ENCODE assay signal across 22 mouse cellular contexts in the genomic region with DNA sequence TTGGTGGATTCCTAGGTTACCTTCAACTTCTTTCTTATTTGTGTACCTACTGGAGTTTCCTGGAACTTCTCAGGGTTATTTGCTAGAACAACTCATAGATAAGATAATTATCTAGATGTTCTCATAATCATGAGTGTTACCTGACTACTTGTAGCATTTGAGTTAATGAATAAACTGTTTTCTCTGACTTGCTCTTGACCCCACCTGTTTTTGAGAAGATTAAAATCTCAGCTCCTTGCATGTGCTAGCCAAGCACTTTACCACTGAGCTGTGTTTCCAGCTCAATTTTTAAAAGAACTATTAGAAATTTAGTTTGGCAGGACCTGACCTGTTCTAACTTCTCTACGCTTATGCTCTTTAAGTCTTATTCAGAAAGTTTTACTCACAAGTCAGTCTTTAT. TPM values are rescaled to one million over a fixed set of nuclear protein-coding genes. Genes with fewer than 3 reads are reported as not detected.
DNase-seq lines count a peak whose midpoint lies in the region; ATAC-seq and TF ChIP-seq lines count a peak whose summit lies in the region.
"Had no signal": no experiment of that assay in that cellular context is flagged by ENCODE, and none has a peak within 500 bp of the region (broad histone marks: within the 10 kb centered on the region; RNA-seq: fewer than 3 reads in every experiment).

No protein-coding gene starts in this region.

- 52% methylated on average over 1 of the region's 1 CpGs for WGBS in kidney, adult 2 months
- WGBS in kidney, embryonic 16.5 days = 76% methylated on average over 1 of the region's 1 CpGs
- 94% methylated on average over 1 of the region's 1 CpGs for WGBS in intestine, embryonic 16.5 days

- no peaks in the 10 kb centered on the region for H3K9me3 ChIP-seq in kidney, embryonic 16.5 days (ENCODE audit: low read length)
- H3K9me3 ChIP-seq in intestine, embryonic 16.5 days (ENCODE audit: control insufficient read depth, low read length) = no peaks in the 10 kb centered on the region
- H3K9me3 ChIP-seq: embryonic facial prominence, embryonic 13.5 days; embryonic facial prominence, embryonic 15.5 days; forebrain, embryonic 10.5 days; forebrain, embryonic 12.5 days had no signal

- 0 out of 2 replicates have a peak overlapping the region, but pooled peaks have one; percentile 31 for H3K27ac ChIP-seq in kidney, adult 2 months (ENCODE audit: insufficient read depth, low read depth, low read length)
- H3K27ac ChIP-seq in kidney, embryonic 16.5 days (ENCODE audit: low read length) = no peak overlapping the region
- no peak overlapping the region for H3K27ac ChIP-seq in intestine, embryonic 16.5 days (ENCODE audit: low read length)
- H3K27ac ChIP-seq: embryonic facial prominence, embryonic 13.5 days; embryonic facial prominence, embryonic 15.5 days; forebrain, embryonic 10.5 days; forebrain, embryonic 12.5 days had no signal

- H3K9ac ChIP-seq in kidney, embryonic 16.5 days (replicated peaks; ENCODE audit: low read length) = no peak overlapping the region
- H3K9ac ChIP-seq in intestine, embryonic 16.5 days (ENCODE audit: low read depth, low read length) = no peak overlapping the region
- H3K9ac ChIP-seq: embryonic facial prominence, embryonic 13.5 days; embryonic facial prominence, embryonic 15.5 days; forebrain, embryonic 12.5 days had no signal

- no peak for ATAC-seq in kidney, embryonic 16.5 days (ENCODE audit: low FRiP score, low TSS enrichment)
- peak; percentile 23; the same call in 1 of the 2 replicates for ATAC-seq in intestine, embryonic 16.5 days
- ATAC-seq: forebrain, embryonic 14.5 days had no signal

- no peak for TF ChIP-seq POLR2A in kidney, adult 2 months (IDR thresholded peaks at IDR 0.05; ENCODE audit: low read depth, low read length)

- TF ChIP-seq CTCF in kidney, adult 2 months (conservative IDR thresholded peaks at IDR 0.05; ENCODE audit: insufficient read depth, insufficient read length, low read depth, low read length) = no peak

- no peak overlapping the region for H3K4me3 ChIP-seq in kidney, adult 2 months (ENCODE audit: insufficient read depth, low read depth, low read length)
- no peak overlapping the region for H3K4me3 ChIP-seq in kidney, embryonic 16.5 days (ENCODE audit: low read length)
- no peak overlapping the region for H3K4me3 ChIP-seq in intestine, embryonic 16.5 days (ENCODE audit: low read length)
- H3K4me3 ChIP-seq: embryonic facial prominence, embryonic 13.5 days; embryonic facial prominence, embryonic 15.5 days; erythroblast, embryonic 14.5 days; forebrain, embryonic 10.5 days; forebrain, embryonic 12.5 days had no signal

- no peak overlapping the region for H3K4me2 ChIP-seq in kidney, embryonic 16.5 days (replicated peaks; ENCODE audit: low read depth, low read length)
- no peak overlapping the region for H3K4me2 ChIP-seq in intestine, embryonic 16.5 days (ENCODE audit: low read depth, low read length)
- H3K4me2 ChIP-seq: embryonic facial prominence, embryonic 13.5 days; embryonic facial prominence, embryonic 15.5 days; forebrain, embryonic 12.5 days had no signal

- H3K27me3 ChIP-seq in kidney, adult 2 months (replicated peaks; ENCODE audit: control insufficient read depth, insufficient read depth, low read length) = no peaks in the 10 kb centered on the region
- no peaks in the 10 kb centered on the region for H3K27me3 ChIP-seq in kidney, embryonic 16.5 days (ENCODE audit: insufficient read depth, low read length)
- no peaks in the 10 kb centered on the region for H3K27me3 ChIP-seq in intestine, embryonic 16.5 days (replicated peaks; ENCODE audit: control insufficient read depth, insufficient read depth, low read length)
- H3K27me3 ChIP-seq: embryonic facial prominence, embryonic 13.5 days; embryonic facial prominence, embryonic 15.5 days; forebrain, embryonic 12.5 days had no signal

- H3K4me1 ChIP-seq in kidney, adult 2 months (ENCODE audit: control insufficient read depth, insufficient read depth, low read length) = peaks cover 19% of the 10 kb centered on the region; the same call in 1 of the 2 replicates
- H3K4me1 ChIP-seq in kidney, embryonic 16.5 days (ENCODE audit: insufficient read depth, low read length) = no peaks in the 10 kb centered on the region
- H3K4me1 ChIP-seq in intestine, embryonic 16.5 days (ENCODE audit: control insufficient read depth, insufficient read depth, low read length) = 0 out of 2 replicates have a peak, but pooled peaks cover 2% of the 10 kb centered on the region
- H3K4me1 ChIP-seq: embryonic facial prominence, embryonic 13.5 days; embryonic facial prominence, embryonic 15.5 days; forebrain, embryonic 10.5 days; forebrain, embryonic 12.5 days had no signal

- H3K36me3 ChIP-seq in kidney, adult 2 months (ENCODE audit: control insufficient read depth, insufficient read depth, low read length) = no peaks in the 10 kb centered on the region
- no peaks in the 10 kb centered on the region for H3K36me3 ChIP-seq in kidney, embryonic 16.5 days (ENCODE audit: insufficient read depth, low read length)
- H3K36me3 ChIP-seq in intestine, embryonic 16.5 days (ENCODE audit: control insufficient read depth, insufficient read depth, low read length) = no peaks in the 10 kb centered on the region
- H3K36me3 ChIP-seq: embryonic facial prominence, embryonic 13.5 days; embryonic facial prominence, embryonic 15.5 days; forebrain, embryonic 10.5 days; forebrain, embryonic 12.5 days had no signal

- peak; percentile 58 for DNase-seq in kidney, adult 2 months
- no peak for DNase-seq in kidney, adult 11 months
- DNase-seq in kidney, postnatal 14 days = peak; percentile 16
- DNase-seq in lung, postnatal 14 days = no peak
- DNase-seq: adrenal gland, adult 2 months; adrenal gland, postnatal 10 days; adrenal gland, postnatal 25 days; cerebellum, adult 11 months; cerebellum, adult 18-20 months; cerebellum, adult 8-10 months; cerebellum, adult 9-11 months; cerebellum, postnatal 14 days; cerebellum, postnatal 36 days; embryo, embryonic 11 days had no signal

RNA-seq across cellular contexts. Expression of gene Tanc2, which starts 36.4 kb away (rescaled TPM):
- polyA plus RNA-seq in kidney, adult 2 months (2012; rRNA removed) = 19.0 and 20.5 TPM in 2 replicates
- 7.1 and 9.3 TPM in 2 replicates for polyA plus RNA-seq in kidney, embryonic 16.5 days (2015; fragmentation: Nextera tagmentation; extraction: Ambion mirVana)
- polyA plus RNA-seq in intestine, embryonic 16.5 days (2015; fragmentation: Nextera tagmentation; extraction: Ambion mirVana) = 4.7 and 4.9 TPM in 2 replicates

Comparison
In these comparisons a context has a peak if more than half of its experiments do, and no peak if none do; other contexts are left out.
1. DNase-seq: peak in kidney, adult 2 months (single experiment) and kidney, postnatal 14 days (single experiment); none in kidney, adult 11 months (single experiment) and lung, postnatal 14 days (single experiment).